Mouse (Mus musculus) liver, embryonic 12.5 days (tissue): ENCODE measurements around the gene Casc1. TPM values are rescaled to one million over a fixed set of nuclear protein-coding genes. Genes with fewer than 3 reads are reported as not detected.
A peak's percentile ranks its signal among the peaks of the same experiment; 100 is the strongest.

ENCODE experiments used
- ATAC-seq: fragments of 200-750 bp; cut with Nextera tagmentation; 2 replicates; pipeline ENCODE4 v1.8.0; 2017; ENCODE audit warnings: moderate number of reproducible peaks, mild to moderate bottlenecking, moderate library complexity
- H3K27ac ChIP-seq: fragments of 300-500 bp; sonication (generic); 2 replicates; pipeline ENCODE4 v1.5.1; 2016; ENCODE audit warnings: mild to moderate bottlenecking
- H3K27me3 ChIP-seq: fragments of 300-500 bp; sonication (generic); replicated peaks from 2 replicates; pipeline ENCODE4 v1.6.1; 2016; ENCODE audit warnings: mild to moderate bottlenecking, moderate library complexity
- H3K36me3 ChIP-seq: fragments of 300-500 bp; sonication (generic); 2 replicates; pipeline ENCODE4 v1.6.1; 2016; ENCODE audit warnings: mild to moderate bottlenecking, moderate library complexity
- H3K4me1 ChIP-seq: fragments of 300-500 bp; sonication (generic); 2 replicates; pipeline ENCODE4 v1.6.1; 2016
- H3K4me2 ChIP-seq: fragments of 300-500 bp; sonication (generic); 2 replicates; pipeline ENCODE4 v1.6.1; 2016; ENCODE audit warnings: mild to moderate bottlenecking, moderate library complexity
- H3K4me3 ChIP-seq: fragments of 300-500 bp; sonication (generic); 2 replicates; pipeline ENCODE4 v1.5.1; 2016; ENCODE audit warnings: mild to moderate bottlenecking, moderate library complexity
- H3K9ac ChIP-seq: fragments of 300-500 bp; sonication (generic); 2 replicates; pipeline ENCODE4 v1.6.1; 2016; ENCODE audit warnings: mild to moderate bottlenecking, moderate library complexity
- H3K9me3 ChIP-seq: fragments of 300-500 bp; sonication (generic); replicated peaks from 2 replicates; pipeline ENCODE4 v1.6.1; 2016; ENCODE audit warnings: mild to moderate bottlenecking, moderate library complexity
- WGBS: fragments of 180-500 bp; shearing (Covaris S2); methylation state at CpG from one replicate; pipeline ENCODE4 v1.1.7; 2016; ENCODE audit not compliant: insufficient replicate concordance; 5-methylcytosine and 5-hydroxymethylcytosine counted together
- polyA plus RNA-seq: library from polyadenylated mRNA; unstranded; fragments of >200 nt; fragmentation: Nextera tagmentation; extraction: Ambion mirVana; gene quantifications from 2 replicates; pipeline ENCODE4 v1.2.1, GENCODE M21; 2016

Gene Casc1
- polyA plus RNA-seq, 1 experiment from 2014 or later, result 0.13 TPM

GRCm38 (mm10) chr6:145160581-145160980 is 50.2 kb downstream of the Casc1 start:
- Histone ChIP-seq H3K36me3 (peaks cover 10% of the 10 kb centered on the region), H3K27me3 (no peaks in the 10 kb centered on the region), H3K9me3 (no peaks in the 10 kb centered on the region), H3K27ac (no peak overlapping the region), H3K4me1 (no peaks in the 10 kb centered on the region), H3K9ac (no peak overlapping the region), H3K4me2 (no peak overlapping the region), H3K4me3 (no peak overlapping the region)
- ATAC-seq, result no peak
- WGBS, result 70% methylated on average over 5 of the region's 5 CpGs

- Histone ChIP-seq H3K4me3 (no peak overlapping the region), H3K27me3 (no peaks in the 10 kb centered on the region), H3K9me3 (no peaks in the 10 kb centered on the region), H3K9ac (no peak overlapping the region), H3K36me3 (no peaks in the 10 kb centered on the region; the same call in 1 of the 2 replicates), H3K4me2 (no peak overlapping the region), H3K27ac (no peak overlapping the region), H3K4me1 (no peaks in the 10 kb centered on the region)
- 77% methylated on average over 4 of the region's 4 CpGs for WGBS
- no peak for ATAC-seq
Observed at GRCm38 (mm10) chr6:145158619-145159018, 52.2 kb downstream of the Casc1 start.

GRCm38 (mm10) chr6:145149054-145149453 is 61.8 kb downstream of the Casc1 start:
- H3K4me2 ChIP-seq, result no peak overlapping the region
- H3K36me3 ChIP-seq, result no peaks in the 10 kb centered on the region; the same call in 1 of the 2 replicates
- H3K27ac ChIP-seq, result no peak overlapping the region
- no peak overlapping the region for H3K4me3 ChIP-seq
- H3K27me3 ChIP-seq, result no peaks in the 10 kb centered on the region
- WGBS, result 29% methylated on average over 9 of the region's 9 CpGs
- H3K9me3 ChIP-seq, result no peaks in the 10 kb centered on the region
- H3K9ac ChIP-seq, result no peak overlapping the region
- H3K4me1 ChIP-seq, result peaks cover 8% of the 10 kb centered on the region; the same call in 1 of the 2 replicates
- peak; percentile 54; the same call in 1 of the 2 replicates for ATAC-seq

- H3K27ac ChIP-seq, result no peak overlapping the region
- no peaks in the 10 kb centered on the region for H3K9me3 ChIP-seq
- no peaks in the 10 kb centered on the region; the same call in 1 of the 2 replicates for H3K36me3 ChIP-seq
- no peaks in the 10 kb centered on the region for H3K27me3 ChIP-seq
- peaks cover 8% of the 10 kb centered on the region; the same call in 1 of the 2 replicates for H3K4me1 ChIP-seq
- WGBS, result 77% methylated on average over 16 of the region's 16 CpGs
- no peak overlapping the region for H3K4me3 ChIP-seq
- ATAC-seq, result no peak
- H3K4me2 ChIP-seq, result no peak overlapping the region
- no peak overlapping the region for H3K9ac ChIP-seq
Observed at GRCm38 (mm10) chr6:145147716-145148115, 63.1 kb downstream of the Casc1 start.

GRCm38 (mm10) chr6:145145173-145145572 is 65.6 kb downstream of the Casc1 start:
- H3K36me3 ChIP-seq, result no peaks in the 10 kb centered on the region; the same call in 1 of the 2 replicates
- no peak for ATAC-seq
- H3K27ac ChIP-seq, result no peak overlapping the region
- no peak overlapping the region for H3K4me3 ChIP-seq
- no peaks in the 10 kb centered on the region for H3K9me3 ChIP-seq
- WGBS, result 70% methylated on average over 7 of the region's 7 CpGs
- H3K4me2 ChIP-seq, result no peak overlapping the region
- no peak overlapping the region for H3K9ac ChIP-seq
- peaks cover 23% of the 10 kb centered on the region for H3K4me1 ChIP-seq
- H3K27me3 ChIP-seq, result no peaks in the 10 kb centered on the region

GRCm38 (mm10) chr6:145141827-145142226 is 69.0 kb downstream of the Casc1 start:
- H3K4me1 ChIP-seq, result peaks cover 14% of the 10 kb centered on the region; the same call in 1 of the 2 replicates
- WGBS, result 77% methylated on average over 12 of the region's 12 CpGs
- H3K27ac ChIP-seq, result no peak overlapping the region
- H3K4me3 ChIP-seq, result no peak overlapping the region
- H3K27me3 ChIP-seq, result no peaks in the 10 kb centered on the region
- H3K9ac ChIP-seq, result no peak overlapping the region
- H3K9me3 ChIP-seq, result no peaks in the 10 kb centered on the region
- H3K4me2 ChIP-seq, result no peak overlapping the region
- H3K36me3 ChIP-seq, result no peaks in the 10 kb centered on the region
- ATAC-seq, result no peak

GRCm38 (mm10) chr6:145140706-145141105 is 70.1 kb downstream of the Casc1 start:
- H3K4me1 ChIP-seq, result peaks cover 17% of the 10 kb centered on the region; the same call in 1 of the 2 replicates
- H3K9ac ChIP-seq, result no peak overlapping the region
- H3K9me3 ChIP-seq, result no peaks in the 10 kb centered on the region
- no peaks in the 10 kb centered on the region for H3K36me3 ChIP-seq
- 62% methylated on average over 11 of the region's 11 CpGs for WGBS
- ATAC-seq, result no peak
- H3K27ac ChIP-seq, result no peak overlapping the region
- H3K4me2 ChIP-seq, result no peak overlapping the region
- H3K4me3 ChIP-seq, result no peak overlapping the region
- no peaks in the 10 kb centered on the region for H3K27me3 ChIP-seq

- no peak overlapping the region for H3K27ac ChIP-seq
- WGBS, result 53% methylated on average over 11 of the region's 11 CpGs
- no peaks in the 10 kb centered on the region for H3K9me3 ChIP-seq
- H3K9ac ChIP-seq, result no peak overlapping the region
- no peak overlapping the region for H3K4me3 ChIP-seq
- H3K4me2 ChIP-seq, result no peak overlapping the region
- ATAC-seq, result no peak
- H3K27me3 ChIP-seq, result no peaks in the 10 kb centered on the region
- peaks cover 17% of the 10 kb centered on the region; the same call in 1 of the 2 replicates for H3K4me1 ChIP-seq
- H3K36me3 ChIP-seq, result no peaks in the 10 kb centered on the region
Observed at GRCm38 (mm10) chr6:145139776-145140475, 70.9 kb downstream of the Casc1 start.

- no peaks in the 10 kb centered on the region for H3K9me3 ChIP-seq
- no peak for ATAC-seq
- no peak overlapping the region for H3K4me2 ChIP-seq
- no peak overlapping the region for H3K9ac ChIP-seq
- H3K27me3 ChIP-seq, result no peaks in the 10 kb centered on the region
- no peak overlapping the region for H3K4me3 ChIP-seq
- H3K36me3 ChIP-seq, result no peaks in the 10 kb centered on the region
- no peak overlapping the region for H3K27ac ChIP-seq
- peaks cover 17% of the 10 kb centered on the region; the same call in 1 of the 2 replicates for H3K4me1 ChIP-seq
- WGBS, result 73% methylated on average over 13 of the region's 13 CpGs
Observed at GRCm38 (mm10) chr6:145139236-145139635, 71.6 kb downstream of the Casc1 start.

- no peak for ATAC-seq
- Histone ChIP-seq H3K4me1 (peaks cover 21% of the 10 kb centered on the region; the same call in 1 of the 2 replicates), H3K9me3 (no peaks in the 10 kb centered on the region), H3K9ac (no peak overlapping the region), H3K4me3 (no peak overlapping the region), H3K27ac (no peak overlapping the region), H3K36me3 (no peaks in the 10 kb centered on the region), H3K27me3 (no peaks in the 10 kb centered on the region), H3K4me2 (no peak overlapping the region)
- 76% methylated on average over 5 of the region's 5 CpGs for WGBS
Observed at GRCm38 (mm10) chr6:145136831-145137230, 74.0 kb downstream of the Casc1 start.

GRCm38 (mm10) chr6:145135804-145136203 is 75.0 kb downstream of the Casc1 start:
- peak; percentile 49; the same call in 1 of the 2 replicates for ATAC-seq
- WGBS, result 62% methylated on average over 9 of the region's 9 CpGs
- no peak overlapping the region for H3K4me2 ChIP-seq
- H3K4me1 ChIP-seq, result peaks cover 13% of the 10 kb centered on the region; the same call in 1 of the 2 replicates
- no peak overlapping the region for H3K4me3 ChIP-seq
- H3K27ac ChIP-seq, result no peak overlapping the region
- H3K9ac ChIP-seq, result no peak overlapping the region
- H3K9me3 ChIP-seq, result no peaks in the 10 kb centered on the region
- H3K36me3 ChIP-seq, result no peaks in the 10 kb centered on the region
- H3K27me3 ChIP-seq, result no peaks in the 10 kb centered on the region

GRCm38 (mm10) chr6:145135295-145135694 is 75.5 kb downstream of the Casc1 start:
- Histone ChIP-seq H3K4me2 (no peak overlapping the region), H3K4me3 (no peak overlapping the region), H3K36me3 (no peaks in the 10 kb centered on the region), H3K4me1 (peaks cover 8% of the 10 kb centered on the region; the same call in 1 of the 2 replicates), H3K9ac (no peak overlapping the region), H3K27ac (no peak overlapping the region), H3K9me3 (no peaks in the 10 kb centered on the region), H3K27me3 (no peaks in the 10 kb centered on the region)
- WGBS, result 65% methylated on average over 3 of the region's 3 CpGs
- no peak for ATAC-seq
